Mouse (Mus musculus): ENCODE results near the gene Rhou.
A peak's percentile ranks its signal among the peaks of the same experiment; 100 is the strongest.
"Not testable (repeated sequence)": the region's sequence is repeated elsewhere in the genome, so short reads cannot be mapped to it uniquely, and the experiment has no call there.

Rhou gene

DNA sequence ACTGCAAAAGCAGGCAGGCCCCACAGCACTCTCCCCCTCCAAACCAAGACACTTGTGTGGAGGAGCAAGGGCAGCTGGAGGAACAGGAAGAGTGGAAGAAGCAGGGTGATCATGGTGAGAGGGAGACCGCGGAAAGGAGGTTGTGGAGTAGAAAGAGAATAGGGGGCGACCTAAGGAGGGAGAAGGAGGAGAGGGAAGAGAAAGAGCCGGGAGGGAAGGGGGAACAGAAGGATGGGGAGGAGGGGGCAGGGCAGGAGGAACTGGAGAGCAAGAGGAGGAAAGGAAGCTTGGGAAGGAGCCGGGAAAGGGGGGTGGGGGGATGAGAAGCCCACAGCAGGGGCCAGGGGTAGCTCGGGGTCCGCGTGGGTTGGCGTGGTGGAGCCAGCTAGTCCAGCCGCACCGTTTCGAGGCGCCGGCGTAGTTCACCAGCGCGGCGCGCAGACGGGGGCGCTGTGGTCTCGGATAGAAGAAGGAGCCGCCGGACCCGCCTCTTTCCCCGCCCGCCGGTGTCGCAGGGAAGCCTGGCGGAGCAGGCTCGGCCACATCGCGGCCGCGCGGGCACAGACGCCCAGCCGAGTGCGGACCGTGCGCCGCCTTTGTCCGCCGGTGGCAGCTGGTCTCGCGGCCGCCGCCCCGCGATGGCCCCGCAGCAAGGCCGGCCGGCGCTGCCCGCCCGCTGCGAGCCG is at the start of gene Rhou:
TSS of gene Rhou (plus strand) at position 622 of the 686 bp plus-strand sequence.
- peak; percentile 94 for DNase-seq (ENCODE audit: low spot score)

DNA sequence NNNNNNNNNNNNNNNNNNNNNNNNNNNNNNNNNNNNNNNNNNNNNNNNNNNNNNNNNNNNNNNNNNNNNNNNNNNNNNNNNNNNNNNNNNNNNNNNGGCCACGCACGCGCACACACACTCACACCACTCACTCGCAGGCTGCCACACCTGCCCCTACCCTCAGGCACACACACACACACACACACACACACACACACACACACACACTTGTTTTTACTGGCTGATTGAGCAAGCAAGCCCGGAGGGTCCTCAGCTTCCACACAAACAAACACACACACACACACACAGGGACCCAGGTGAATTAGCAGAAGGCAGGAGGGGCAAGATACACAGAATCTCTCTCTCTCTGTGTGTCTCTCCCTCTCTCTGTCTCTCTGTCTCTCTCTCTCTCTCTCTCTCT is 41.1 kb upstream of the Rhou start:
- DNase-seq (ENCODE audit: low spot score): not testable (repeated sequence)

DNA sequence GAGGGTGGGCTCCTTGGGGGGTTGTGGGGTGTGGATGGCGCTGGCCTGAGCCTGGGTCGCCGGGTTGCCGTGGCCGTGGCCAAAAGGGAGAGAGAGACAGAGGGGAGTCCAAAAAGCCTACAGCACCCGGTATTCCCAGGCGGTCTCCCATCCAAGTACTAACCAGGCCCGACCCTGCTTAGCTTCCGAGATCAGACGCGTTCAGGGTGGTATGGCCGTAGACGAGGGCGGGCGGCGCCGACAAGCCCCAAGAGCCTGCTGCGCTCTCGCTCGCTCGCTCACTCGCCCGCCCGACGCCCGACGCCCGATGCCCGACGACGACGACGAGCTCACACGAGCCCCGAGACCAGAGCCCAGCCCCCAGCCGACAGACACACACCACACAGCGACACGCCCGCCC is 30.2 kb upstream of the Rhou start:
- DNase-seq (ENCODE audit: low spot score): not testable (repeated sequence)

DNA sequence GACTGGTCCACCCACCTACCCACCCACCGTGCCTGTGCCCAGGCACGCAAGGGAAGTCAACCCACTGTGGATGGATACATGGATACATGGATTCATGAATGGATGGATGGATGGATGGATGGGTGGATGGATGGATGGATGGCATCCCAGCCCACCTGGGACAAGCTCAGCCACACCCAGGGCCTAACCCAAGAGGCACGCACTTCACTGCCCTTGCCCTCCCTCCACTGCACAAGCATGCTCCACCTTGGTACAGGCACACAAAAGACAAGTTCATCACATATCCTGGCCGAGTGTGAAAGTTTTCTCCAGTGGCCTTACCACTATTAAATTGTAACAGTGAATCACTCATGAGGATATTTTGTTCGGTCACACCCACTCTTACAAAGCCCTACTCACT is 29.5 kb upstream of the Rhou start:
- no peak for DNase-seq (ENCODE audit: low spot score)

DNA sequence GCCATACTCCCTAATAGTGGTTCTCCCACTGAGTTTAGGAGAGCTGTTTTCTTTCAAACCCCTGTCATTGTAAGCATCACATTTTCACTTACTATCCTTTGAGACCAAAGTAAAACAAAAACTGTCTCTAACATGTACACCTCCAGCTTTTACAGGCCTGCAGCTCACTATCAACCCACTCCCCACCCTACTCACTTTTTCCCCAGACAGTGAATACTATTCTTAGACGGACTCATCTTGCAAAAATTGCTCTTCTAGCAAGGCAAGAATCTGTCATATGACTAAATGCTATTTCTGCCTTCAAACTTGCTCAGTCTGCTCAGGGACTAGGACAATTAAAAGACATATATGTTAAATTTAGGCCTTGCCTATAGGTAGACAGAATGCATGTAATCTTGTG is 29.0 kb upstream of the Rhou start:
- no peak for DNase-seq (ENCODE audit: low spot score)

DNA sequence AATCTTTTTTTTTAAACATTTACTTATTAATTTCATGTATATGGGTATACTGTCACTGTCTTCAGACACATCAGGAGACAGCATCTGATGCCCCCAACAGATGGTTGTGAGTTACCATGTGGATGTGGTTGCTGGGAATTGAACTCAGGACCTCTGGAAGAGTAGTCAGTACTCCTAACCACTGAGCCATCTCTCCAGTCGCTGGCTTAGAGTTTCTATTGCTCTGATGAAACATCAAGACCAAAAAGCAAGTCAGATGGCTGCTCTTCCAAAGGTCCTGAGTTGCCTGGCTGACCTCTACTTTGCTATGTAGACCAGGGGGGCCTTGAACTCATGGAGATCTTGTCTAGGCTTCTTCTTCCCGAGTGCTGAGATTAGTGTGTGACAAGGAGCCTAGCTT is 28.0 kb upstream of the Rhou start:
- DNase-seq (ENCODE audit: low spot score): no peak

DNA sequence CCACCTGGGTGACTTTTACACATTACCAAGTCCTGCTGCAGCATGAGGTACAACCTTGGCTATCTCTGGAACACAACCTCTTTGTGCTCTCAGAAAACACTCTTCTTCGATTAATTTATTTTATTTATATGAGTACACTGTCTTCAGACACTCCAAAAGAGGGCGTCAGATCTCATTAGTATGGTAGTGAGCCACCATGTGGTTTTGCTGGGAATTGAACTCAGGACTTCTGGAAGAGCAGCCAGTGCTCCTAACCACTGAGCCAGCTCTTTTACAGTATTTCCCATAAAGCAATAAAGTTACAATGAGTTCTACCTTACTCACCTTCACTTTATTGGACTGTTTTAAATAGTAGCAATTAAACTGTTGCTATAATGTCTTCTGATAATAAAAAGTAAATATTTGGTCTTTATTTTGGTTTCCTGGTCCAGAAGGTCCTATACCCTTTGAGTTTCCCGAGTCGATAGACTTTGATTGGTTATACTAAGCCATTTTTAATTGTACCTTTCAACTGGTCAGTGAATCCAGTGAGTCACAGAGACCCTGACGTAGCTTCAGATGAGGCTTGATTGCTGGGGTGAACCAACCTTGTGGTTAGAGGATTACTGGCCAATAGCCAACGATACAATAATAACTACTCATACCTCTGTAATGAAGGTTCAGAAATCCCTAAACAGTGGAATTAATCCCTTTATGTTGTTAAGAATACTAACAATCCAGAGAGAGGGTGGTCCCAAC is 26.1 kb upstream of the Rhou start:
- no peak for DNase-seq (ENCODE audit: low spot score)

DNA sequence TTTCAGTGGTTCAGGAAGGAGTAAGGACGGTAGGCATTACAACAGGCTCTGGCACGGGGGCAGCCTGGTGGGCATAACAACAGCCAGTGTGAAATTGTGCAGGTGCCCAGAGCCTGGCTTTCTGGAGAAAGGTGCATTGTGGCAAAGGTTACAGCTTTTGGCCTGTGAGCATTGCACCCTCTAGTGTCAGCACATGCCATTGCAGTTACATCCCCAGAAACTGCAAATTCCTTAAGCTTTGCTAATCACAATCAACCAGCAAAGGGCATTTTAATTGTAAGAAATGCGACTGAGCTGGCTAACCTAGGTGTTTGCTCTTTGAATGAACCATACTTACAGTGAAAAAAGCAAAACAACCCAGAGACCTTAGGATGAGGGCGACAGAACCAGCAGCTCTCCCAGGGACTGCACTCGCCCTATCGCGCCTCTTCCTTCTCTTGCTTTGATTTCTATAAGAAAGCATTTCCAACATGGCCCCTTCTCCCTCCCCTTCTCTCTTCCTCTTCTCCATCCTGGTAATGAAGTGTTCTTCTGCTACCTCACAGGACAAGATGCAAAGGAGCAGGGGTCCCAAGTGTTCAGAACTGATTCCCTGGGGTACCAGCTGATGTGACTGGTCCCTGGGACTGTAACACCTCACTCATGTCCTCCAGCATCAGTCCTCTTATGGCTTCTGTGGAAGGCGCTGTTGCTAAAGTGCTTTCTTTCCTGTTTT is 25.3 kb upstream of the Rhou start:
- DNase-seq (ENCODE audit: low spot score): peak; percentile 82

DNA sequence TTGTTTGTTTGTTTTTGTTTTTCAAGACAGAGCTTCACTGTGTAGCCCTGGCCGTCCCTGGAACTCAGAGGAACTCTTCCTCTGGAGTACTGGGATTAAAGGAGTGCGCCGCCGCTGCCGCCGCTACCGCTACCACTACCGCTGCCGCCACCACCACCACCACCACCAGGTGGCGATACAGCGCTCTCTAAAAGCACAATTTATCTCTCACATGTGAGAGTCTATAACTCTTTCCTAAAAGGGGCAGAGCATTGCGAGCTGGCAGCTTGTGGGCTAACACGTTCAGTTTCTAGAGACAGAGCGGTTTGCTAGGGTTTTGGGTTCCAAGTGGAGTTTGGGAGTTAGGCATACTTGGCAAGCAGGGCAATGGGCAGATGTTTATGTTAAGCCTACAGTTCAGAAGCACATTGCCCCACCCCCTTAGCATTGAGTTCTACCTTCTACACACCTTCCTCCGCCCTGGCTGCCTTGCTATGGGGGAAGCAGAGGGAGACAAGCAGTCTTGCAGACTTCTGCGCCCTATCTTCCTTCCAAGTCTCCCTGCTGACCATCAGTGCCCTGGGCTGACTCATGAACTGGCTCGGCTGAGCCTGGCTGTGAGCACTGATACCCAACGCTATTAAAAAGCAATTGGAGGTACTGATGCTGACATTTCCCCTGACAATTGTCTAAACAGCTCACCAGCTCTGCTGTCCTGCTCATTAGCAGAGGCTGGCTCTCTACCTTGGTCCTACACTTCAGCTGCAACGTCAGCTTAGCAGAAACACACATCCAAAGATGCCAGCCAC is 24.6 kb upstream of the Rhou start:
- peak; percentile 96 for DNase-seq (ENCODE audit: low spot score)

DNA sequence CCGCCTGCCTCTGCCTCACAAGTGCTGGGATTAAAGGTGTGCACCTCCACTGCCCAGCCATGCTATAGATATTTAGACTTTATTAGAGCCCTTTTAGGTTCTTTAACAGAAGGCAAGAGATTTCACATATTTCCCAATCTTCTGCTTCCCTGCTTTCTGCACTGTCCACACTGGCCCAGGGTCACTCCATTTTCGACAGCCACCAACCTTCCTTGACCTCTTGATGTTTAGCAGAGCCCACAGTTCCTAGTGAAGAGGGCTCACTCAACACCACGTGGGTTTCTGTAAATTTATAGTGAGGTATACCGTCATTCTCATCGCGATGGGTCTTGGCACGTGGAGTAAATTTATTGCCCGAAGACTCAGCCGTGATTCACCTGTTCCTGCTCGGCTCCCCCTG is 23.7 kb upstream of the Rhou start:
- no peak for DNase-seq (ENCODE audit: low spot score)

DNA sequence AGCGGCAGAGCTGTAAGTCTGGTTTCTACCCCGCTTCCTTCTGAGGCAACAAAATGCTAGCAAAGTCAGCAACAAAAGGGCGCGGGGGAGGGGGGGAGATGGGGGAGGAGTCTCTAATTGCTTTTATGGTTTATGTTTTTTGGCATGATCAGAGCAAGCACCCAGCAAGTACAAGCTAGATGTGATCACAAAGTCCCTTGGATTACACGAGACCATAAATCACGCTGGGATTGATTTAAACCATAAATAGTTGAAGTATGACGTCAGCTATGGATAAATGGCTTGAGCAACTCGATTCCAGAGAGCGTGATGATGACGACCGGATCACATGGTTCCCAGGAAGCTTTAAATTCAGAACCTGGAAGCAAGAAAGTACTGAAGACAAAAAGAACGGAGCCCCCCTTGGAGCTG is 22.9 kb upstream of the Rhou start:
- no peak for DNase-seq (ENCODE audit: low spot score)

DNA sequence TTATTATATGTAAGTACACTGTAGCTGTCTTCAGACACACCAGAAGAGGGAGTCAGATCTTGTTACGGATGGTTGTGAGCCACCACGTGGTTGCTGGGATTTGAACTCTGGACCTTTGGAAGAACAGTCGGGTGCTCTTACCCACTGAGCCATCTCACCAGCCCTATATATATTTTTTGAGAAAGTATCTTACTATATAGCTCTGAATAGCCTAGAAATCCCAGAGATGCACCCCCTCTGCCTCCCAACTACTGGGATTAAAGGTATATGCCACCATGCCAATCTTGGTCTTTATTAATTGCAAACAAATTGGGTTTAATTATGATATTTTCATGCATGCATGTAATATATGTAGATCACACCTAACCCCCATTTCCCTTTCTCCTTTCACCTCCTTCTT is 22.0 kb upstream of the Rhou start:
- not testable (repeated sequence) for DNase-seq (ENCODE audit: low spot score)

DNA sequence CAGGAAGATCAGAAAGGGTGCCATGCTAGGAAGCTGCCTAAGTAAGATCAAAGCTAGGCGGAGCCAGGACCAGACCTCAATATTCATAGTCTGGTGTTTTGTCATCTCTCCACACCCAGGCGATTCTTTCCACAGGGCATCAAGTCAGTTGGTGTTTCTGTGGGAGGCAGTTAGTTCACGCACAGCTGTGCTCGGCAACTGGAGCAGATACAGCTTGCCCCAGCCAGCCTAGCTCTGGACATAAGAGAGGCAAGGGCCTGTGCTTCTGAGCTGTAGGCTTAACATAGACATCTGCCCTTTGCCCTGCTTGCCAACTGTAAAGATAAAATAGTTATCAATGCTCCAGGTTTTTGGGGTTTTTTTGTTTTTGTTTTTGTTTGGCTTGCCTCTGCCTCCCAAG is 21.5 kb upstream of the Rhou start:
- DNase-seq (ENCODE audit: low spot score): no peak

DNA sequence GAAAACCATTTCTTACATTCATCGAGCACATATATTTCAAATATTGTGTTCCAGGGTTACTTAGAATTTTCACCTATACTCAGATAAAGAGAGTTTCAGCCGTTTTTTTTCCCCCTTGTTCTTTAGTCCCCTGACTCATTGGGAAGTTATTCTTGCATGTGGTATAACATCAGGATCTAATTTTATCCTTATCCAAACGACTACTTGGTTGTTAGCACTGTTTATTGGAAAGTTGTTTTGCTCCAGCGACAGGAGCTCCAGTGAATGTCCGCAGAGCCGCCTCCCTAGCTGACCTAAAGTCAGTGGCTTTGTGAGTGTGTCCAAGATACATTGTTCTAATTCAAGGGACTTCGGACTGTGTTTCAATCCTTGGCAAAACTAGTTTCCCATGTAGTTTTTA is 19.9 kb upstream of the Rhou start:
- no peak for DNase-seq (ENCODE audit: low spot score)

DNA sequence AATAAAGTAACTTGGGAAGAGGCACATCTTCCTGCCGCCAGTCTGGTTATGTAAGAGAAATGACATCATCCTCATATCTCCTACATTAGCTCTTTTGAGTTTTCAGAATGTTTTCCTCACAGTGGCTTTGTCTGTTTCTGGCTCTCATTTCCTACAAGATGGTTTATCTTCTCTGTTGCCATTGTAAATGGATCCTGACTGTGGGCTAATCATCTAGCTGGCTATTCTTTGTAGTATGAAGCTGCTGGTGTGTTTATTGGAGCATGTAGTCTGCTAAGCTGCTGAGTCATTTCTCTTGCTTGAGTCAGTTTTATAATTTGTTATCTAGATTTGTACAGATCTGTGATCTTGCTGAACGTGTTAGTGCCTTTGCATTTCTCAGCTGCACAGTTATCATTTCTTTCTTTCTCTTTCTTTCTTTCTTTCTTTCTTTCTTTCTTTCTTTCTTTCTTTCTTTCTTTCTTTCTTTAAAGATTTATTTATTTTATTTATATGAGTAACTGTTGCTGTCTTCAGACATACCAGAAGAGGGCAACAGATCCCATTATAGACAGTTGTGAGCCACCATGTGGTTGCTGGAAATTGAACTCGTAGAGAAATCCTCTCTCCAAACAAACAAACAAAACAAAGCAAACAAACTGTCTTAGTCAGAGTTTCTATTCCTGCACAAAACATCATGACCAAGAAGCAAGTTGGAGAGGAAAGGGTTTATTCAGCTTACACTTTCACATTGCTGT is 19.2 kb upstream of the Rhou start:
- no peak for DNase-seq (ENCODE audit: low spot score)

DNA sequence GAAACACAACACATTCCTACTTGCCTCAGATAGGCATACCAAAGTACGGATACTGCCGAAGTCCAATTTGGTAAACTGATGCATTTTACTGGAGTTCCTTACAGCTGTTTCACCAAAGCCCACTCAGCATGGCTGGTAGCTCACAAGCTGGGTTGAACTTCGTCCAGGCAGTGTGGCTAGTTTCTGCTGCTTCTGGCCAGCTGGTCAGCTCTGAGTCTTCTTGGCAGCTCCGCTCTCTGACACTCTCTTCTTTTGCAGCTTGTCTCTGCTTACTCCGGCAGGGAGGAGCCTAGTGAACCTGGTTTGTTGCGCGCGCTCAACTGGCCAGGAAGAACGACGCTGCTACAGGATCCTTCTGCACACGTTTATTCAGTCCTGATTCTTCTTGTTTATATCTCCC is 18.1 kb upstream of the Rhou start:
- no peak for DNase-seq (ENCODE audit: low spot score)

DNA sequence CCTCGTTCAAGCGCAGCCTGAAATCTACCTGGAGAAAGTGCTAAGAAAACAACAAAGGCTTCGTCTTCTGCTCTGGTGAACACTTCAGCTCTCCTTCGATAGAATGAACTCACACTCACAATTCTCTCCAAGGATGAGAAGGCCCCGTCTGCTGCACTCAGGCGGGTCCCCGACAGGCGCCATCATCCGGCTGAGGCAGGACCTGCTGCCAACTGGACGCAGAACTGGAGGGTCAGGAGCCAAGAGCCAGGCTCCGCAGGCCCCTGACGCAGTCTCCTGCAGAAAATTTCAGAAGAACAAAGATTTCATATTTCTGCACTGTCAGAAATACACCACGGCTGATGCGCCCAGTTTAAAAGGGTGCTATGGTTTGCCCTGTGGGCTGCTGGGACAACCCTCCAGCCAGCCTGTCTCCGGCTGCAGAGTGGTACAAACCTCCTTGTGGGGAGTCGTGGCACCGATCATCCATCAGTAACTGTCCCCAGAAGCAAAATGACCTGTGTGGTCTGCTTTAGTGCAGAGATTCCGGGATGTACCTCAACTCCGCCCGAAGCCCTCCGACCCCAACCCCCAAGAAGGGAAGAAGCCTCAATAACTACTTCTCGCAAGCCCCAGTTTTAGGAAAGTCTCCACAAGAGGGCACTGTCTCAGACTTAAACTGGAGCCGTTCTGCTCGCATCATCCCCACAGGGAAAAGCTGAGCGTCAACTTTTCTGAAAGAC is 10.2 kb upstream of the Rhou start:
- peak; percentile 91 for DNase-seq (ENCODE audit: low spot score)

DNA sequence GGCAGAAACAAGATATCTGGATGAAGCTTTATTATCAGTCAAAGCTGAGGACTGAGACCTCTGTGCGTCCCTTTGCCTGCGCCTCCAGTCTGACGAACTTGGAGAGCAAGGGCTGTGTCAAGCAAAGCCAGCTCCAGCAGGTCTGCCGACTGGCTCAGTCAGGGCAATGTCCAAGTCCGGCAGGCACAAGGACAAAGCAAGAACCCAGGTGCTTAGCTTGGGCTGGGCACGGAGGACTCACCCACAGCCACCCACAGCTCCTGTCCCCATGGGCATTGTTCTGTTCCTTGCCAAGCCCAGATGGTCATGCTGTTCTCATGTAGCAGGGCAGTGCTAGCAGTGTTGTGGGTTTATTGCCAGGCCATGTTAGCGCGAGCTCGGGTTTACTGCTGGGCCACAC is 8.5 kb upstream of the Rhou start:
- no peak for DNase-seq (ENCODE audit: low spot score)

DNA sequence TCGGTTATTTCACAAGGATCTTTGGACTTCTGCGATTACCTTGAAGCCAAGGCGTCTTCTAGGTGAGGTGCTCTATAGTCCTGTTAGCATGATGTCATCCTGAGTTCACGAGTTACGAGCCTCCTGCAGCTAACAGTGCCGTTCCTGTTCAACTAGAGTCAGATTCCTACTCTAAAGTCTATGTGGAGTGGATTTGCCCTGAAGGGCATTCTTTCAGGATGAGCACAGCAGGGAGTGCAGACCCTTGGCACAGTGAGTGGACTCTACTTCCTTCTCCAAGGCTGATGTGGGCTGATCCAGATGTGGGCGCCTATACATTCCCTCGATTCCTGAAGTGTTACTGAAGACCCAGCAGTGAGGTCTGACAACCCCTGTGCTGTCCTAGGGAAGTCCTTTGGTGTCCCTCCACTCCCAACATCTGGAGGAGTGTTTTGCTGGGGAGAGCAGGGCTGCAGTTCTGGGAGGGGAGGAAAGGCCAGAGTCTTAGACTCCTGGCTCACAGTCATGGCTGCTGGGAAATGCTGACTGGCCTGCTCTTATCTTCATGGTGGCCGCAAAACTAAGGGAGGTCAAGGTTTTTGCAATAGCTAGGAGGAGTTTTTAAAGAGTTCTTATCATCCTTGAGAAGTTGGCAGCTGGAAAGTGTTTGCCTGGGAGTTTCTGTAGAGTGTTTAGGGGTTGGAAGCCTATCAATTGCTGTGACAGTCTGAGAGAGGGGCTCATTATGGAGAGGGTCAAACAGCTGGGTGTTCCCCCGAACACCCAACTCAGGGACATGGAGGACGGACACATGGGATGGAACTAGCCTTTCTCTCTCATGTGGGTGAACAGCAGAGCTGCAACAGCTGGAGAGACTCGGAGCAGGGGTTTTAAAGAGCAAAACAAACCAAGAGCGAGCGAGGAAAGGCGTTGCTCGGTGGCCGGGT is 5.2 kb upstream of the Rhou start:
- no peak for DNase-seq (ENCODE audit: low spot score)

DNA sequence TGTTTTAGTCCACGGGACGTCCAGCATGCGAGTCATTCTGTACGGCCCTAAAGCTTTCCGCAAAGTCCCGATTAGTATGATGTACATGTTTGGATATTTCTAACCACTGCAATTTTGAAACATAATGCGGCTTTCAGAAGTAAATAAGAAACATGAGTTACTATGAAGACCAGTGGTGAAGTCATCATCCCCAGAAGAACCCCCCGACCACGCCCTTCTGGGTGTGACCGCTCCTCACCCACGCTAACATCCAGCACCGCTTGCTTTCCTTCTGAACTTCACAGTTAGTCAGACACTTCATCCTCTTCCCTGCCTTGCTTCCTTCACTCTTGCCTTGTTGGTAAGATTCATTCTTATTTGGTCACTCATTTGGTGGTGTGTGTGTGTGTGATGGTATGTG is 4.2 kb upstream of the Rhou start:
- DNase-seq (ENCODE audit: low spot score): no peak
